Mouse (Mus musculus): ENCODE data around the gene Cacng4.

Gene Cacng4

DNA sequence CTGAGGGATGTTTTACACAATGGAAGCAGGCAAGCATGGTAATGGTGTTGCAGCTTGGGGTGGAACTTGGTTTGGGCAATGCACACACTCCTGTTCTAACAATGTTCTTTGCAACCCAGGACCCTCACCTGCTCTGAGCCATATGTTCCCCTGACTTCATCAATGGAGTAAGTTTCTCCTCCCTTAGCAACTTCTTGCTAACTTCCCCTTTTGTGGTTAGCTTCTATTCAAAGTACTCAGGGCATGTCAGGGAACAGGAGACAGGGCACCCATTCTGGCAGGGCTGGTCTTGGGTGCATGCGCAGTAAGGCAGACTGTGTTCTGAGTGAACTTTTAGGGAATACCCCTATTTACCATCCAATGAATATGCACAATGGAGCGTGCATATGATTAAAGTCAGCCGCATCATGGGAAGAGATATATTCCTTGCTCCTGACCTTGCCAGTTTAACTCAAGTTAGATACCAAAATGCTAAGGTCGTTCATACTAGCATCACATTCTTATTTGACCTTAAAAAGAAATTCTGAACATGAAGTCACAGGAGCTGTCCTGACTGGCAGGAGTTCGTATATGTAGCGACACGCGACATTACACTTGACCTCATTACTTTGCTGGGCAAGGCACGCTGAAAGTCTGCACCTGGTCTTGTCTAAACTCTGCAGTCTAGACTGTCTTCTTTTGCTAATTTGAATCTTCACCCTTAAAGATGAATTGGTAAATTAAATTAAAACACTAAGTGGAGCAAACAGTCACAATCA lies 73.9 kb downstream of the Cacng4 start:
- no peak for DNase-seq (ENCODE audit: low read depth, low spot score)

DNA sequence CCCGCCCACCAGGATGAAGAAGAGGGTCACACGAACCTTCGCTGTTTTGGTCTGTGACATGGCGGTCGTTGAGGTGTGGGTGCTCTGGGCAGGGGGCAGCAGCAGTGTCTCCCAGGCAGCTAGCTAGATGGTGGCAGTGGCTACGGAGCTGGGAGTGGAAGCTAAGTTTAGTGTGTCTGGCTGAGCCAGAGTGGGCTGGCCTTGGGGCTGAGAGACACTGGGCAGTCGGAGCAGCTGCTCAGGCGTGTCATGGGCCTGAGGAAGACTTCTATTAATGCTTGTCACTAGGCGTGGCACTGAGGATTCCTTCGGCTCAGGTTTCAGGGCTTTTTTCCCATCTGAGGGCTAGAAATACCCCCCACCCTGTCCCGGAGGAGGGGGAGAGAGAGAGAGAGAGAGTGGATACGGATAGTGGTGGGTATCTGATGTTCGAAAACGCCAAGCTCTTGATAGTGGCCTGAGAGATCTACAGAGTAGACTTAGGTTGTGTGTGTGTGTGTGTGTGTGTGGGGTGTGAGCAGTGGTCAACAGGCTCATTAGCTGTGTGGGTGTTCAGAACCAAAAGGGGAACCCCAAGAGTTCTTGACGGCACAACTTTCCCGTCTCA lies 77.9 kb downstream of the Cacng4 start, which contains the start of gene Cacng1:
Gene Cacng1 (minus strand): TSS at position 191 of the 607 bp plus-strand sequence.
- no peak for DNase-seq (ENCODE audit: low read depth, low spot score)

DNA sequence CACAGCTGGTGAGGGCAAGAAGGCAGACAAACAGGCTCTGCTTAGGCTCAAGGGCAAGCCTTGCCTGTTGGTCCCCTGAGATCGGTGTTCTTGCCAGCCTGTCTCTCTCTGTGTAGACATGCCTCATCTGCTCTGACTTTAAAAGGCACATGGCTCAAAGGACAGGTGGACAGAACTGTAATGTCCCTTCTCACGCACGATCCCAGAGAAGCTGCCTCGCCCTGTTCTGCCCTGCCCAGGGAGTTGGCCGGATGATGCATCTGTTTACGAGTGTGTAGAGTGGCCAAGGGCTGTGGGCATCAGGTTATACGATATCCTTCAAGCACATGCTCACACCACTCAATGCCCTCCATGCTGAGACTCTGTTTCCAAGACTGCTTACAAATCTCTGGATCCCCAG lies 80.0 kb downstream of the Cacng4 start:
- no peak for DNase-seq (ENCODE audit: low read depth, low spot score)

DNA sequence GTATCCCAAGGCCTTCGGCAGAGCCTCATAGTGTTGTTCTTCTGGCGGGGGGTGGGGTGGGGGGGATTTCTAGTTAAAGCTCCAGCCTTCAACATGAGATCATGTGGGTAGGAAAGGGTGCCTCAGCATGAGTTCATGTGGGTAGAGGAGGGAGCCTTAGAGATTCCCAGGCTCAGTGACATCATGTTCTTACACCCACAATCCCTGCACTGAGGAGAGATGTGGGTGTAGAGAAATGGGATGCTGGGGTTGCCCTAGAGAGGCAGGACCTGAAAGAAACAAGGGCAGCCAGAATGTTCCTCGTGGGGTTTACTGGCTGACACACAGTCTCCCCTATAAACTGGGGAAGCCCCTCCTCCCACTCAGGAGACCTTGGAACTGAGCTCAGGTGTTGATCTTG lies 84.0 kb downstream of the Cacng4 start:
- no peak for DNase-seq (ENCODE audit: low read depth, low spot score)

DNA sequence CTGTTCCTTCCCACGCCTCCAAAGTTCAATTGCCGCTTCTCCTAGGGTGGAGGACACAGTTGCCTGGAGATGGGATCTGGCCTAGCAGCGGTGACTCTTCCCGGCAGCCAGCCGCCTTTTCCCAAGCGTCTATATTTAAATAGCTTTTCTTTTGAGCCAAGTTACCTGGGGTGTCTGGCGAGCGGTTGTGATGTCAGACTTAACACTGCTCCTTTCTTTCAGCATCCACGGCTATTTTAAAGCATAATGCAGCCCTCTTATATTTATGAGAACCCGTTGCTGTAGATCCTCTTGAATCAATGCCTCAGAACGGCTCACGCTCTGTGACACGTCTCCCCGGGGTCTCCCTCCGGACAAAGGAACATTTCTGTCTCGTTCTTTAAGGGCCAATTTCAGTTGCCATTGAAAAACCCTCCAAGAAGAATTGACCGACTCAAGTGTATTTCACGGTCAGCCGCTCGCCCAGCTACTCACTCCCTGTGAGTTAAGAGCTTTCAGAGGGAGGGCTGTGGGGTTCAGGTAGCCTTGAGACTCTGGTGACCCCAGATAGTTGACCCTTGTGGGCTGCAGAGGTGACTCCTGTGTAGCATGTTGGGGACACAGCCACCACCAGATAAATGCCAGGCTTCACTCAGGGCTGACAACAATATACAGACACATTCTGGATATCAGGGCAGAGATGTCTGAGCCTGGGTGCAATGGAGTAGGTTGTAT lies 86.3 kb downstream of the Cacng4 start:
- DNase-seq (ENCODE audit: low read depth, low spot score): no peak

DNA sequence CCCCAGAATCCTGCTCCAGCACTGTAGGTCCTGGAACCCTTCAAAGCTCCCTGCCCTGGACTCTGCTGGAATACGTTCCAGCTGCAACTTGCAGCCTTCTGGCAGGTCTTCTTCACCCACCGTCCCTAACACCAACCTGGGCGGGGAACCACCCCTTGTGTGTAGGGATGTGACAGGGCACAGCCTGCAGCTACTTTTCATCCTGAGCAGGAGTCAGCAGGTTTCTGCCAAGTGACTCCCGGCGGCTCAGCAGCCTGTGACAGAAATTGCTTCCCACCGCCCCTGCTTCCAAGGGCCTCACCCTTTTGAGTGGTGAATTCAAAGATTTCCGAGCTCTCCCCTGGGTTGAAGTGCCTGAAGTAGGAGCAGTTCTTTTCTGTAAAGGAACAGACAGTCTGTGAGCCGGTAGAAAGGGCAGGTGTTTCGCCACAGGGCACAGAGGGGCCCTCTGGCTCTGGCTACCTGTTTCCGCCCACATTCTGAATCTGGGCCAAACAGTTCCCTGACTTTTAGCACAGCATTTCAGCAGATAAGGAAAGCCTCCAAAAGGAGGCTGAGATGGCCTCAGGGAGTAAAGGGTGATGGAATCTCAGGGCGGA lies 88.8 kb downstream of the Cacng4 start:
- no peak for DNase-seq (ENCODE audit: low read depth, low spot score)

DNA sequence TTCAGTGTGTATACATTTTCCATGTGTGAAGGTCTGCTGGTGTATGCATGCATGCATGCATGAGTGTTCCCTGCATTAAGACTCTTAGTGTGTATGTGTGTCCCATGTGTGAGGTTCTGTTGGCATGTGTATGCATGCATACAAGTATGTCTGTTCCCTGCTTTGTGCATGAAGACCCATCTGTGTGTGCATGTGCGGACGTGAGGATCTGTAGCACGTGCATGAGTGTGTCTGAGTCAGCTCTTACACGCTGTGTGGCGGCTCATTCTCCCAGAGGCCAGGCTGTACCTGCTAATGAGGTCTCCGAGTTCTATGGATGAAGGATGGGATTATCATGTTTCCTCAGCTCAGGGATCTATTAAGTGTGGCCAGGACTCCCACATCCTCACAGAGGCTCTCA lies 89.3 kb downstream of the Cacng4 start:
- DNase-seq (ENCODE audit: low read depth, low spot score): no peak

DNA sequence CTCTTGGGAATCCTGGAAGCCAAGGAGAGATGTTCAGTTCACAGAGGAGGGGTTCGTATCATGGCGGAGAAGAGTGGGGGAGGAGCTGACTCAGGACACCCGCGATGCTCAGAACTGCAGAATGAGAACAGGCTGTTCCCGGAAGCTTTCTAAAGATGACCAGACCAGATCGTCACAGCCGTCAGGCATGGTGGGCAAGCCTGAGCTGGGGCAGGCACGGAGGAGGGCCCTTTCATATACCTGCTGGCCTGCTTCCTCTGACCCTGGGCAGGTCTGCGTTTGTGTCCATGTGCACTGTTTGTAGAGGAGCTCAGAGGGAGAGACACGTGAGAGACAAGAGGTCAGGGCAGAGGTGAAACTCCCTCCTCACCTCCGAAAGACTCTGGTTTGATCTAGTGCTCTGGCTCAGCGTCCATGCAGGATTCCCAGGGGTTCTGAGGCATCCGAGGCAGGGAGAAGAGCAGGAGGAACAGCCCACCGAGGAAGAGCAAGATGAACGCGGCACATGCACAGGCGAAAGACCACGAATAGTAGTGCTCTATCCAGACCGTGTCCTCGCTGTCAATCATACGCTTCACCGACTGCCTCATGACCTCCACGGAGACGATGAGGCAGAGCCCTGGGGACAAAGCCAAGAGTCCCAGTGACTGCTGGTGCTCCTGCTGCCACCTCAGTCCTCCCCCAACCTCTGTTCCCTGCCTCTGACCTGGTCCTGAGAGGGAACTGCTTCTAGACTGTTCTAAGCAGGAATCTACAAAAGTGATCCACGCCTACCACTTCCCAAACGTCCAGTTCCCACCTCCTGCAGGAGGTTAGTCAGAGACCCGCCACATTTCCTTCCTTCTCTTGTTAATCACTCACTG lies 90.9 kb downstream of the Cacng4 start:
- DNase-seq (ENCODE audit: low read depth, low spot score): no peak

DNA sequence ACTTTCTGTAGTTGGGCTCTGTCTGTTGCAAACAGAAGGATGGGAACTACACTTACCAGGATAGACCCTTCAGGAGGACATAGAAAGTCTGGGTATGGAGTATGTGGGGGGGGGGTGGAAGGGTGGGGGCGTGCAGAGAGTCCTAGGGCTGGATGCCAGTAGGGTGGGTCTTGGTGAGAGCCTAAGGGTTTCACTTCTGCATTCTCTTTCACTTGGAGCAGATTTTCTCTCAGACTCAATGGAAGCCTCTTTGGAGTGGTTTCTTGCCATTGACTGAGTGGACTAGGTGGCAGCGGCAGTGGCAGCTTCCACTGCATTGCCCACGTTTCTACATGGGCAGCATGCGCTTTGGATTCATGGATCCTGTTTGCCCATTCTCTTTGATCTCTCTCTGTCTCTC lies 94.4 kb downstream of the Cacng4 start:
- DNase-seq (ENCODE audit: low read depth, low spot score): no peak

DNA sequence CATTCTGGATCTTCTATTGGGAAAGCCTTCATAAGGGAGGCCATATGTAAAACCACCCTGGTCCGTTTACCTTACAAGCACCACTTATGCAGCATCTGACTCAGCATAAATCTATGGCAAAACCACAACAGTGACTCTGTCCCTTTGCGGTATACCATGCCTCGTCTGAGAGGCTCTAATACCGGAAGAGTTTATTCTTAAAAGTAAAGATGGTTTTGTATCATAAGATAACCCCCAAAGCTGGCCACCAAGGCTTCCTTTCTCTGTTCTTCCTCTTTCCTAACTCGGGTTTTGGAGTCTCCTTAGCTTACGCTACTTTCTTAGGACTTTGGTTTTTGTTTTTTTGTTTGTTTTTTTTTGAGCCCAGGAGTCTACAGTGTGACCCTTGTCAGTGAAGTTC lies 101.0 kb downstream of the Cacng4 start:
- peak; percentile 29 for DNase-seq (ENCODE audit: low read depth, low spot score)

DNA sequence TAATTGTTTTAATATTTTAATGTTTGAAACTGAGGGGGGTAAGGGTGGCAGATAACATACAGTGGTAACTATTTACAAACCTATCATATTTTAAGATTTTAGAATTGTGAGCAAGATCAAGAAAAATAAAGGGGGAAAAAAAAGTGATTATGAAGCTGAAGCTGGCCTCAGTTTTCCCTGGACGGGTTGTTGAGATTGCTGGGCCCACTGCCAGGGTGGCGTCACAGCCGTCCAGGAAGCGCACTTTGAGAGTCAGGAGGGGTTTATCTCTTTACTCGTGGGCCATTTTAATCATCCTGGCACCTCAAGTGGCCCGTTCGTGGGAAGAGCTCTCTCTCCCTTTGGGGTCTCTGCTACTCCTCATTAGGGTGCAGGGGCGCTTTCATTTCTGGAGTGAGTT lies 102.8 kb downstream of the Cacng4 start:
- no peak for DNase-seq (ENCODE audit: low read depth, low spot score)

DNA sequence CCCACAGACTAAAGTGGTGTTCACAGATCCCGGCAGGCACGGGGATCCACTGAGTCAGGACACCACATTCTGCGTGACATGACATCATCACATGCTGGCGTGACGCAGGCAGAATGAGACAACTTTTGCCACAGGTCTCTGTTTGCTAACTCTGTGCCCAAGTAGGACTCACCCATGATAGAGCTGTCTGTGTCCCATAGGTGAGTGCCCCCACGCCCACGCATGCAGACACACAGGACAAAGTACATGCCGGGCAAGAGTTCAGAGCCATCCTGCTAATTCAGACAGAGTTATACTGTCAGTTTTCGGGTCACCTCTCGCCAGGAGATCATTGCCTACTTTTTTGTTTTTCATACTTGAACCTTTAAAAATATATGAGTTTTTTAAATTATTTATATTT lies 105.9 kb downstream of the Cacng4 start:
- no peak for DNase-seq (ENCODE audit: low read depth, low spot score)

DNA sequence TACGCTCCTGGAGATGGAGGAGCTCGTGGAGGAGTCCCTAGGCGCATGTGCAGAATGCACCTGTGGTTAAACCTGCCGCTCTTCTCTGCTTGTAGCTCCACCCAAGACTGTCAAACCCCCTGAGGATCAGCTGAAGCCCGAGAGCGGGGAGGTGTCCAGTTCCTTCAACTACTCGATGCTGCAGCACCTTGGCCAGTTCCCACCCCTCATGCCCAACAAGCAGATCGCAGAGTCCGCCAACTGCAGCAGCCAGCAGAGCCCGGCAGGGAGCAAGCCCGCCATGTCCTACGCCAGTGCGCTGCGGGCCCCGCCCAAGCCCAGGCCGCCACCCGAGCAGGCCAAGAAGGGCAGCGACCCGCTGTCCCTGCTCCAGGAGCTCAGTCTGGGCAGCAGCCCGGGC lies 108.1 kb downstream of the Cacng4 start:
- DNase-seq (ENCODE audit: low read depth, low spot score): no peak

DNA sequence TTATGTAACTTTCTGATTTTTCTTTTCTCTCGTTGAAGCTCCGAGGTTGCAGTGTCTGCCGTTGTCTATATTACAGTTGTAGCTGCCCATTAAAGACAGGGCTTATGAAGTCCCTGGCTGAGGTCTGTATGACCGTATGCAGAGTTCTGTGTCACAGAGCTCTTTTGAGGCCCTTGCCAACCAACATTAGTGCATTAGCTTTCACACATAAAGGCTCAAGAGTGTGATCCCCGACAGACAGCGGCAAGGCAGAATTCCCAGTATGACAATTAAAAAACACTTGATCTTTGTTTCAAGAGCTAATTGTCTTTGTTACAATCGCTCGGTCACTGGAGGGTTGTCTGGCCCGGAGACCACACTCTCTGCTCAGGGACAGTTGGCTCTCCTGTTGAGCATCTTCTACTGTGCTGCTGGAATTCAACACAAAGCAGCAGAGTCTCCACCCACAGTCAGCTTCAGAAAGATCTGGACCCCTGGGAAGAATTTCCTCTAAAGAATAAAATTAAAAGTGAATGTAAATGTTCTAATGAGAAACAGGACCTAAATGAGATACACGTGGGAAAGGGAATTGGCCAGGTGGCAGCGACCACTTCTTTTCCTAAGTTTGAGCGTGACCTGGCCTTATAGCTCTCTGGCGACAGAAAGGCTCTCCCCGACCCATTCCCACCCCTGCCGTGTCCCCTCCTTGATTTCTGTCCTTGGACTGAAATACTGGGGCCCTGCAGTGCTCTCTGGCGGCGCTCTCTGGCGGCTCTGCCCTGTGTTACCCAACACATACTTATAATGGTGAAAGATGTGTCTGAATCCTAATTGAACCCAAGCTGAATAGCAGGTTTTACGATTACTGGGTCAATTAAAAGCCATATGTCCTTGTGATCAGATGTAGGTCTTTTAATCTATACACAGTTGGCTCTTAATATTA lies 110.6 kb downstream of the Cacng4 start:
- no peak for DNase-seq (ENCODE audit: low read depth, low spot score)

DNA sequence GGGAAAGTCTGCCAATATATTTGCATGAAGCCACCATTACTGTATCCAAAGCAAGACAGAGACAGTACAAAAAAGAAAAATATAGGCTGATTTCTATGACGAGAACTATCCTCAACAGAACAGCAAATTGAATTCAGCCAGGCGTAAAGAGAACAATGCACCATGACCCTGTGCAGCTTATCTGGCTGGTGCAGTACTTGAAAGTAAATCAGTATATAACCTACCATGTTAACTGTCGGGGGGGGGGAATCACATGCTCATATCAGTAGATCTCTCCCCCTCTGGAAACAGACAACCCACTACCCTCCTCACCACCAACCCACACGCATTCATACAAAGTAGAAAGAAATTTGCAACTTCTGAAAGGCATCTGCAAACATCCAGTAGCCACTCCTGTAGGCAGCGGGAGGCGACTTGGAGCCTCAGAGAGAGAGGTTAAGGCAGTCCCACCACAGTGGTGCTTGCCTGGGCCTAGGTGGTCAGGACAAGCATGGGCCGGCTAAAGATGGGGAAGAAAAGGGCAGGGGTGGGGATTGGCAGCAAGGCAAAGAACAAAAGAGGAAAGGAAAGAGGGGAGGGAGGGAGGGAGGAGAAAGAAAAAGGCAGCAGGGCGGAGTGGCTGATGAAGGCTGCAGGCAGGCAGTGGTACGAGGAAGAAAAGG lies 111.5 kb downstream of the Cacng4 start:
- no peak for DNase-seq (ENCODE audit: low read depth, low spot score)
